Mouse (Mus musculus) G1E (cell line): ENCODE results near the gene Hnrnpa1.

ENCODE experiments used
- CTCF ChIP-seq: IDR thresholded peaks from 2 replicates; pipeline ENCODE4 v1.5.1; 2012; ENCODE audit warnings: low read depth, low read length, inconsistent platforms, mixed read lengths
- GATA1 ChIP-seq: IDR thresholded peaks from 2 replicates; pipeline ENCODE4 v1.6.1; 2012; ENCODE audit warnings: borderline replicate concordance, low read length, inconsistent platforms, mixed read lengths
- POLR2AphosphoS5 ChIP-seq: IDR thresholded peaks from 2 replicates; pipeline ENCODE4 v1.6.1; 2012; ENCODE audit warnings: low read depth, low read length, inconsistent platforms; ENCODE audit not compliant: insufficient replicate concordance
- TAL1 ChIP-seq: conservative IDR thresholded peaks from 2 replicates; pipeline ENCODE4 v1.6.1; 2012; ENCODE audit warnings: low read depth, low read length, inconsistent platforms, mixed read lengths

DNA sequence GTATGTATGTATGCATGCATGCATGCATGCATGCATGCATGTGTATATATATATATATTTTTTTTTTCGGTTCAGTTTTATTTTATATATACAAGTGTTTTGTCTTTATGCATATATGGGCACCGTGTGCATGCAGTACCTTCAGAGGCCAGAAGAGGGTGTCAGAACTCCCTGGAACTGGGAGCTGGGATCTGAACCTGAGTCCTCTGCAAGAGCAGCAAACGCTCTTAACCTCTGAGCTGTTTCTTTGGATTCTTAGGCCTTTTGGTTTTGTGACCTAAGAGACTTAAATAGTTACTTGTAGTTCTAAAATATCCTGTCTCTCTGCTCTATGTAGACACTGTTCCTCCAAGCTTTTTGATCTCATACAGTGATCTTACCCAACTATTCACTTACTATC, 43.8 kb downstream of the Hnrnpa1 start:
- TF ChIP-seq CTCF (peak; percentile 36; the same call in 1 of the 2 replicates), TAL1 (no peak), GATA1 (no peak), POLR2AphosphoS5 (no peak)
